Mouse (Mus musculus) lung, embryonic 14.5 days (tissue): ENCODE results near the gene Dhx30. TPM values are rescaled to one million over a fixed set of nuclear protein-coding genes. Genes with fewer than 3 reads are reported as not detected.

Experiments
- ATAC-seq: fragments of 200-750 bp; cut with Nextera tagmentation; 2 replicates; pipeline ENCODE4 v1.8.0; 2017; ENCODE audit warnings: mild to moderate bottlenecking, moderate TSS enrichment, moderate library complexity; ENCODE audit not compliant: insufficient read depth
- DNase-seq: peaks from one replicate; pipeline ENCODE4 v3.0.0-alpha.2; 2015
- H3K27ac ChIP-seq: fragments of 300-500 bp; sonication (generic); 2 replicates; pipeline ENCODE4 v1.5.1; 2014; ENCODE audit warnings: low read depth, mild to moderate bottlenecking, moderate library complexity
- H3K27me3 ChIP-seq: fragments of 300-500 bp; sonication (generic); 2 replicates; pipeline ENCODE4 v1.6.1; 2014; ENCODE audit warnings: low read length, control low read depth; ENCODE audit not compliant: insufficient read depth
- H3K36me3 ChIP-seq: fragments of 300-500 bp; sonication (generic); 2 replicates; pipeline ENCODE4 v1.6.1; 2014; ENCODE audit warnings: control low read depth; ENCODE audit not compliant: insufficient read depth
- H3K4me1 ChIP-seq: fragments of 300-500 bp; sonication (generic); 2 replicates; pipeline ENCODE4 v1.6.1; 2014; ENCODE audit warnings: antibody characterized with exemption, control low read depth; ENCODE audit not compliant: insufficient read depth
- H3K4me2 ChIP-seq: fragments of 300-500 bp; sonication (generic); 2 replicates; pipeline ENCODE4 v1.6.1; 2014; ENCODE audit warnings: mild to moderate bottlenecking
- H3K4me3 ChIP-seq: fragments of 300-500 bp; sonication (generic); 2 replicates; pipeline ENCODE4 v1.5.1; 2014; ENCODE audit warnings: low read depth, low read length
- H3K9ac ChIP-seq: fragments of 300-500 bp; sonication (generic); 2 replicates; pipeline ENCODE4 v1.6.1; 2014
- H3K9me3 ChIP-seq: fragments of 300-500 bp; sonication (generic); 2 replicates; pipeline ENCODE4 v1.6.1; 2016; ENCODE audit warnings: low read depth, low read length, control low read depth
- CTCF ChIP-seq: IDR thresholded peaks from 2 replicates; pipeline ENCODE4 v1.5.1; 2016; ENCODE audit warnings: antibody characterized with exemption, low read depth
- WGBS: fragments of 180-500 bp; shearing (Covaris S2); extraction: QIAGEN DNeasy Blood & Tissue Kit; methylation state at CpG from one replicate; pipeline ENCODE4 v1.1.7; 2014; 5-methylcytosine and 5-hydroxymethylcytosine counted together
- polyA plus RNA-seq: library from polyadenylated mRNA; unstranded; fragments of >200 nt; fragmentation: Nextera tagmentation; extraction: Ambion mirVana; gene quantifications from 2 replicates; pipeline ENCODE4 v1.2.1, GENCODE M21; 2014

Gene Dhx30
- polyA plus RNA-seq, 1 experiment from 2014 or later, result 137 TPM

DNA sequence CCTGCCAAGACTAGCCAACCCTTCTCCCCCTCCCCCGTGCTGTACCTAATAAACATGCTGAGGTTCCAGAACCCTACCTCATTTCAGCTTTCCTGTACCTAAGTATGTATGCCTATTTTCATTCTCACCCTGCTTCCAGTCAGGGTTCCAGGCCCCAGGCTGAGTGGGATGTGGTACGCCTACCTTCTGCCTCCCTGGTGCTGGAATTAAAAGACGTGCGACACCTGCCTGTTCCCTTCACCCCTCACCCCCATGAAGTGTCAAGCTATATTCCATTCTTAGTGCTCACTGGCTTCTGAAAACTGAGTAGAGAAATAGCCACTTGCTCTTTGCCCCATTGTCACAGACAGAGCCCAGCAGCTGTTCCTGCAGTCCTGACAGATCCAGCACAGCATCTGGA is 3.8 kb upstream of the Dhx30 start:
- 73% methylated on average over 4 of the region's 4 CpGs for WGBS
- H3K9me3 ChIP-seq, result no peaks in the 10 kb centered on the region
- ATAC-seq (no peak), DNase-seq (no peak)
- no peak for TF ChIP-seq CTCF
- no peak overlapping the region; the same call in 1 of the 2 replicates for H3K27ac ChIP-seq
- no peak overlapping the region for H3K4me2 ChIP-seq
- H3K4me3 ChIP-seq, result no peak overlapping the region
- H3K4me1 ChIP-seq, result no peaks in the 10 kb centered on the region
- no peaks in the 10 kb centered on the region for H3K27me3 ChIP-seq
- H3K36me3 ChIP-seq, result no peaks in the 10 kb centered on the region
- no peak overlapping the region for H3K9ac ChIP-seq

DNA sequence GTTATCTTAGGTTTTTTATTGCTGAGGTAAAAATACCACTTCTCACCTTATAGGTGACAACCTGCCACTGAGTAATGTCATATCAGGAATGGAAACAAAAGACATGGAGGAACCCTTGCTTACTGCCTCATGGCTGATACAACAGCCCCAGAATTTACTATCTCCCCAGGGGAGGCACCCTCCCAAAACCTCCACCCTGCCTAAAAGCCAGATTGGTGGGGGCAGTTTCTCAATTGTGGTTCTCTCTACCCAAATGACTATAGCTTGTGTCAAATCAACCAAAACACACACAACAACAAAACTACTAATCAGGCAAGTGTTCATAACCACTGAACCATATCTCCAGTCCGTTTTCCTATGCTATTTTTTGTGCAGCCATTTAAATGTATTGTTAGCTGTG is 619 bp upstream of the Dhx30 start:
- ATAC-seq (no peak), DNase-seq (no peak)
- WGBS, result 76% methylated on average over 1 of the region's 1 CpGs
- Histone ChIP-seq H3K4me3 (peak overlapping the region; percentile 75), H3K4me2 (peak overlapping the region; percentile 85), H3K9ac (peak overlapping the region; percentile 88), H3K27me3 (no peaks in the 10 kb centered on the region), H3K36me3 (peaks cover 12% of the 10 kb centered on the region), H3K4me1 (no peaks in the 10 kb centered on the region), H3K9me3 (no peaks in the 10 kb centered on the region), H3K27ac (peak overlapping the region; percentile 94; the same call in 1 of the 2 replicates)
- TF ChIP-seq CTCF, result no peak

DNA sequence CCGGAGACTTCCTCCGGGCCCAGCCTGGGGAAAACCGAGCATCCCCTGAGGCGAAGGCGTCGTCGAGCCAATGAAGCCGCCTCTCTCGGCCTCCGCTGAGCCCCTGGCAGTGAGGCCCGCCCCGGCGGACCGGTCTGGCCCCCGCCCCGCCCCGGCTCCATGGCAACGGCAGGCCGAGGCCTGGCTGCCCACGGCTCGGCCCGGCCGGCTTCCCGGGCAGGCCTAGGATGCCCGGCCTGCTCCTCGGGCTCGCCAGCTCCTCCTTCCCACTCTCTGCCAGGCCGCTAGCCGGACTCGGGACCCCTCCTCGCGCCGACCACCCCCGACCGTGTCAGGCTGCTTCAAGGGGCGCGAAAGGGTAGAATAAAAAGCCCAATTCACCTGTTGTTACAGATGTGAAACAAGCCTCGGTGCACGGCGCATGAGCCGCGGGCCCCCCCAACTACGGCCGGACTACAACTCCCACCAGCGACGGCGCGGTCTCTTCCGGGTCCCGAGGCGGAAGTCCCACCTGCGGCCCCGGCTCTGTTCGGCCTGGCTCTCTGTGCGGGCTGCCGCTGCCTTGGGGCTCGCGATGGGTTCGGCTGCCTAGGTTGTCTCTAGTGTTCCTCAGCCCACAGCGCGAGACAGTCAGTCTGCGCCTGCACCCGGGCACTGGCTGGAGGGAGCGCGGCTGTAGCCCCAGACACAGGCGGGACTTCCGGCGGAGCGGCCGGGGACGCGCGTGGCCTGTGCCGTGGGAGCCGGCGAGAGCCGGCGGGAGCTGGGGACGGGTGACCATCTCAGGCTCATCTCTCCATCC is 452 bp downstream of the Dhx30 start, which contains the start of gene Smarcc1:
Smarcc1 (plus strand) TSS at position 732 of the 802 bp plus-strand sequence.
- ATAC-seq (peak; percentile 98), DNase-seq (peak; percentile 95)
- H3K4me3 ChIP-seq, result peak within 1 kb of the TSS; percentile 75
- H3K36me3 ChIP-seq, result peaks cover 22% of the 10 kb centered on the region
- TF ChIP-seq CTCF, result no peak
- H3K4me2 ChIP-seq, result peak within 1 kb of the TSS; percentile 85
- H3K9ac ChIP-seq, result peak within 1 kb of the TSS; percentile 88
- H3K27me3 ChIP-seq, result no peaks in the 10 kb centered on the region
- no peaks in the 10 kb centered on the region for H3K4me1 ChIP-seq
- H3K9me3 ChIP-seq, result no peaks in the 10 kb centered on the region
- H3K27ac ChIP-seq, result peak within 1 kb of the TSS; percentile 94
- under 1% methylated on average over 79 of the region's 79 CpGs for WGBS

DNA sequence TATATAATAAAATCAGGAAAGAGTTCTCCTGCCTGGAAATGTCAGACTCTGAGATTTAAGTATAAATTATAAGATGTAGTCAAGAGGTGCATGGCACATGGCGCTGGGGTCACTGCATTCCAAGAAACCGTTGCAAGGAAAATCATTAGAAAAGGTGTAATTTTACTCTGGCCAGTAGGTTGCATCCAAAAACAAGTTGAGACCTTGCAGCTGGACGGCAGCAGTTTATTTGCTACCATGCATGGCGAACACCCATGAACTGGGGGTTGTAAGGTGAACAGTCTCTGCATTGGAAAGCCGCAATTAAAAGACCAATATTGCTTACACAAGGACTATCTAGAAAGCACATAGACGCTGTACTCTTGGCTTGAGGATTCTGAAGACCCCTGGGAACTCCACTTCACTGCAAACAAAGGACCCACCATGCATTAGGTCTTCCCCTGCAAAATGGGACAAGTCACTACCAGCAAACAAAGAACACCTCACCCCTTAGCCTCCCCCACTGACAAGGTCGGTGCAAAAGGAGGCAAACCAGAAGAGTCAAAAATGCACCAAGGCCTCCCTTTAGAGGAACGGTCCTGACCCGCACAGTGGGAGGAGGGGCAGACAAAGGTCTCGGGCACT is 1.2 kb downstream of the Dhx30 start:
- WGBS, result 4% methylated on average over 10 of the region's 10 CpGs
- no peak for ATAC-seq

DNA sequence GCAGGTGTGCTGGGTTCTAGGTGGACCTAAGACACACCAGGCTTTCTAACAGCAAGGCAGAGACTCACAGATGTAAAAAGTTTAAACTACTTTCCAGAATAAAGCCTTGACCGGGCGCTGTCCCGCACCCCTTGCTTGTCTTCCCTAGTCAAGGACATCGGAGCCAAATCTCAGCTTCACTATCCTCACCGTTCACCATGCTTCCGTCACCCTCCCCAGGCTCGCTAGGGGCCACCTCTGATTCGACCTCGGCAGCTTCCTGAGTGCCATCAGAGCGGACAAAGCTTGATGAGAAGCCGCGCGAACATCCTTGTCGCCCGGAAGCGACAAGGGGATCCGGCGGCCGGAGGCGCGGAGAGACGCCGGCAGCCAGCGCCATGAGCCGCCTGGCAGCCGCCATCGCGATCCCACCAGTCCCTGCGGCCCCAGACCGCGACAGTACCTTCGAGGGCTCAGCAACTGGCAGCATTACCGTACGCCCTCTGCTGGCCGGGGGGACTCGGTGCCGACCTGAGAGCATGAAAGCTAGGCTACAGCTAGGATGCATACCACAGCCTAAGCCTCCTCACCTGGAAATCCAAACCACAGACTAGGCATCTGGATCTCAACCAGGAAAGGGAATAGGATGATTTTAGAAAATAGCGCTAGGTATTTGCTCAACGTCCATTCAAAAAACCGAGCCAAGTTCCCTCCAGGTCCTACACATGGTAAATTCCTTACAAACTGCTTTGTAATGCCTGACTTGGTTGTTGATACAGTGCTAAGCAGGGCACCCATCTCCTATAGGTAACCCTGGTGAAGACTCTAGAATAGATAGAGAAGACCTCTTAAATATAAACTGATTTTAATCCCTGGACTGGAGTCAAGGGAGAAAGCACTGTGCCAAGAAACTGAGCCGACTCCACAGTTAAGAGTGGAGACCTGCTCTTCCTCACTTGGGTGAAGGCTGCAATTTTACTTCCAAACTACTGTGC is 16.7 kb downstream of the Dhx30 start:
- peaks cover 72% of the 10 kb centered on the region for H3K36me3 ChIP-seq
- H3K9ac ChIP-seq, result peak overlapping the region; percentile 94
- no peaks in the 10 kb centered on the region for H3K9me3 ChIP-seq
- WGBS, result 2% methylated on average over 41 of the region's 41 CpGs
- H3K4me2 ChIP-seq, result peak overlapping the region; percentile 87
- H3K27ac ChIP-seq, result peak overlapping the region; percentile 50; the same call in 1 of the 2 replicates
- peak; percentile 95 for TF ChIP-seq CTCF
- ATAC-seq, result peak; percentile 97
- no peaks in the 10 kb centered on the region for H3K27me3 ChIP-seq
- H3K4me1 ChIP-seq, result no peaks in the 10 kb centered on the region
- DNase-seq, result peak; percentile 96
- peak overlapping the region; percentile 91 for H3K4me3 ChIP-seq

More for the DNA sequence above, 1.2 kb downstream of the Dhx30 start:
- peak overlapping the region; percentile 94 for H3K27ac ChIP-seq
- H3K4me3 ChIP-seq, result peak overlapping the region; percentile 75
- peak overlapping the region; percentile 85 for H3K4me2 ChIP-seq
- no peaks in the 10 kb centered on the region for H3K9me3 ChIP-seq
- peak; percentile 50 for DNase-seq
- H3K4me1 ChIP-seq, result no peaks in the 10 kb centered on the region
- peaks cover 29% of the 10 kb centered on the region for H3K36me3 ChIP-seq
- peak overlapping the region; percentile 88 for H3K9ac ChIP-seq
- TF ChIP-seq CTCF, result no peak
- no peaks in the 10 kb centered on the region for H3K27me3 ChIP-seq

DNA sequence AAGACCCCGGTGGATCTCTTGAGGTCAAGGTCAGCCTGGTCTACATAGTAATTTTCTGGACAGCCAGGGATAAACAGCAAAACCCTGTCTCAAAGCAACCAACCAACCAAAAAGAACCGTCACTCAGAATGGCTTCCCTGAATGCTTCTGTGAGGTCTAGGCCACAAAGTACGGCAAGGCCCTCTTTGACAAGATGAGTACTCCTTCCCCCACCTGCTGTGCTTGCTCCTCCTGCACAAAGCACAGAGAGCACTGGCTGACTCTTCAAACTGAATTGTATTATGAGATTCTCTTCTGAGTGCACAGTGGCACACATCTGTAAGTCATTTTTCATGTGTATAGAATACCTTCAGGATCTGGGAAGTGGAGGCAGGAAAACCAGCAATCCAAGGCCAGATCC is 19.8 kb downstream of the Dhx30 start:
- WGBS, result 92% methylated on average over 3 of the region's 3 CpGs
- Histone ChIP-seq H3K9ac (no peak overlapping the region), H3K9me3 (no peaks in the 10 kb centered on the region), H3K4me3 (no peak overlapping the region), H3K27me3 (no peaks in the 10 kb centered on the region), H3K36me3 (peaks cover 74% of the 10 kb centered on the region), H3K27ac (no peak overlapping the region), H3K4me1 (no peaks in the 10 kb centered on the region), H3K4me2 (no peak overlapping the region)
- ATAC-seq (no peak), DNase-seq (no peak)
- TF ChIP-seq CTCF, result no peak
